Comparison of ENCODE assay signal across 20 mouse cellular contexts in the genomic region with DNA sequence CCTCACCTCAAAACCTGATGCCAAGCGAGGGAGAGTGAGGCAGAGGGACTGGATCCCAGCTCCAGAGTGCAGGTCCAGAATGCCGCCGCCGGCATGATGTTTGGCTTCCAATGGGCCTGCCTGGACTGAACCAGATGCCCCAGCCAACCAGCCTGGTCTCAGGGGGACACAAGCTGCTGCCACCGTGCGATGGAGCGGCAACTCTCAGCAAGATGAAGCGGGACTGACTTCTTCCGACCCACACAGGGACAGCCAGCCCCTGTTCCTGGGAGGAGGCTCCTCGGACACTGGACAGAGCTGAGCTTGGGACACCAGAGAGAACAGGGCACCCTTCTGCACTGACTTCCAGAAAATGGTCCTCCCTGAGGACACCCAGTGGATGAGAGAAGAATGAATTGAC. TPM values are rescaled to one million over a fixed set of nuclear protein-coding genes. Genes with fewer than 3 reads are reported as not detected.
A peak's percentile ranks its signal among the peaks of the same experiment; 100 is the strongest.
DNase-seq lines count a peak whose midpoint lies in the region; ATAC-seq and TF ChIP-seq lines count a peak whose summit lies in the region.
"Had no signal": no experiment of that assay in that cellular context is flagged by ENCODE, and none has a peak within 500 bp of the region (broad histone marks: within the 10 kb centered on the region; RNA-seq: fewer than 3 reads in every experiment).

No protein-coding gene starts in this region.

- H3K9ac ChIP-seq in heart, adult 2 months (ENCODE audit: low read depth, low read length): no peak overlapping the region
- H3K9ac ChIP-seq in liver, adult 2 months (ENCODE audit: low read depth, low read length): no peak overlapping the region
- no peak overlapping the region for H3K9ac ChIP-seq in liver, postnatal 0 days (replicated peaks)
- H3K9ac ChIP-seq: embryonic facial prominence, embryonic 12.5 days; heart, embryonic 12.5 days; liver, embryonic 13.5 days had no signal

- peaks cover 21% of the 10 kb centered on the region for H3K36me3 ChIP-seq in heart, adult 2 months (ENCODE audit: control insufficient read depth, insufficient read depth, low read length)
- H3K36me3 ChIP-seq in liver, adult 2 months (ENCODE audit: control insufficient read depth, insufficient read depth, low read length): no peaks in the 10 kb centered on the region
- peaks cover 4% of the 10 kb centered on the region for H3K36me3 ChIP-seq in liver, postnatal 0 days (replicated peaks; ENCODE audit: insufficient read depth, low read length)
- peaks cover 16% of the 10 kb centered on the region for H3K36me3 ChIP-seq in E14TG2a.4 (ENCODE audit: insufficient read depth, low read length)

- H3K4me2 ChIP-seq in liver, postnatal 0 days (ENCODE audit: low read depth, low read length): no peak overlapping the region
- H3K4me2 ChIP-seq: embryonic facial prominence, embryonic 12.5 days; heart, embryonic 12.5 days; liver, embryonic 13.5 days had no signal

- no peaks in the 10 kb centered on the region for H3K9me3 ChIP-seq in liver, postnatal 0 days (ENCODE audit: low read length)
- no peaks in the 10 kb centered on the region for H3K9me3 ChIP-seq in E14TG2a.4 (ENCODE audit: low read length)
- H3K9me3 ChIP-seq: embryonic facial prominence, embryonic 12.5 days; heart, embryonic 12.5 days; limb, embryonic 10.5 days; liver, embryonic 13.5 days; megakaryocyte, embryonic 14.5 days had no signal

- no peaks in the 10 kb centered on the region for H3K79me2 ChIP-seq in heart, adult 2 months (replicated peaks; ENCODE audit: control insufficient read depth, insufficient read depth, low read length)
- H3K79me2 ChIP-seq in liver, adult 2 months (ENCODE audit: control insufficient read depth, insufficient read depth, low read length): no peaks in the 10 kb centered on the region

- TF ChIP-seq CTCF in heart, adult 2 months (IDR thresholded peaks at IDR 0.05): 0 out of 2 replicates have a peak, but pooled peaks have one; percentile 6
- no peak for TF ChIP-seq CTCF in liver, adult 2 months (IDR thresholded peaks at IDR 0.05; ENCODE audit: low read depth, low read length)
- TF ChIP-seq CTCF in liver, postnatal 0 days (IDR thresholded peaks at IDR 0.05; ENCODE audit: low read depth): no peak
- no peak for TF ChIP-seq CTCF in E14TG2a.4 (conservative IDR thresholded peaks at IDR 0.05; ENCODE audit: low read length)

- H3K4me3 ChIP-seq in heart, adult 2 months: no peak overlapping the region
- no peak overlapping the region for H3K4me3 ChIP-seq in liver, adult 2 months (ENCODE audit: insufficient read depth, low read depth, low read length)
- H3K4me3 ChIP-seq in liver, postnatal 0 days (ENCODE audit: low read depth, low read length): no peak overlapping the region
- H3K4me3 ChIP-seq in E14TG2a.4 (replicated peaks; ENCODE audit: low read length): peak overlapping the region; percentile 70
- H3K4me3 ChIP-seq: embryonic facial prominence, embryonic 12.5 days; heart, embryonic 12.5 days; limb, embryonic 10.5 days; liver, embryonic 13.5 days; megakaryocyte, embryonic 14.5 days had no signal

- TF ChIP-seq EP300 in heart, adult 2 months (IDR thresholded peaks at IDR 0.05; ENCODE audit: insufficient read depth, low read depth, low read length): no peak
- TF ChIP-seq EP300 in liver, postnatal 0 days (IDR thresholded peaks at IDR 0.05; ENCODE audit: low read depth): no peak

- intact Hi-C loops in heart, adult 2 months (cut with DNase I): no loop called here

- H3K27ac ChIP-seq in heart, adult 2 months: peak overlapping the region; percentile 90
- 0 out of 2 replicates have a peak overlapping the region, but pooled peaks have one; percentile 32 for H3K27ac ChIP-seq in liver, adult 2 months (replicated peaks; ENCODE audit: insufficient read depth, low read depth, low read length)
- no peak overlapping the region for H3K27ac ChIP-seq in liver, postnatal 0 days (ENCODE audit: low read depth)
- H3K27ac ChIP-seq: embryonic facial prominence, embryonic 12.5 days; limb, embryonic 10.5 days; liver, embryonic 13.5 days had no signal

- H3K27me3 ChIP-seq in heart, adult 2 months (ENCODE audit: control insufficient read depth, insufficient read depth, low read length): no peaks in the 10 kb centered on the region
- no peaks in the 10 kb centered on the region for H3K27me3 ChIP-seq in liver, adult 2 months (ENCODE audit: control insufficient read depth, insufficient read depth, low read length)
- no peaks in the 10 kb centered on the region for H3K27me3 ChIP-seq in liver, postnatal 0 days (ENCODE audit: insufficient read depth, low read length)
- peaks cover 10% of the 10 kb centered on the region for H3K27me3 ChIP-seq in E14TG2a.4 (ENCODE audit: insufficient read depth, low read length)
- H3K27me3 ChIP-seq: embryonic facial prominence, embryonic 12.5 days; heart, embryonic 12.5 days; liver, embryonic 13.5 days; Patski had no signal

- TF ChIP-seq POLR2A in heart, adult 2 months (IDR thresholded peaks at IDR 0.05; ENCODE audit: insufficient read depth, low read depth, low read length): no peak
- TF ChIP-seq POLR2A in liver, adult 2 months (IDR thresholded peaks at IDR 0.05; ENCODE audit: extremely low read depth, insufficient read depth, low read length): no peak

- H3K4me1 ChIP-seq in heart, adult 2 months (ENCODE audit: control insufficient read depth, insufficient read depth, low read length): peaks cover 33% of the 10 kb centered on the region
- peaks cover 17% of the 10 kb centered on the region for H3K4me1 ChIP-seq in liver, adult 2 months (ENCODE audit: control insufficient read depth, insufficient read depth, low read length)
- H3K4me1 ChIP-seq in liver, postnatal 0 days (ENCODE audit: insufficient read depth): peaks cover 6% of the 10 kb centered on the region; the same call in 1 of the 2 replicates
- H3K4me1 ChIP-seq in E14TG2a.4 (replicated peaks; ENCODE audit: low read depth, low read length): peaks cover 92% of the 10 kb centered on the region
- H3K4me1 ChIP-seq: embryonic facial prominence, embryonic 12.5 days; limb, embryonic 10.5 days had no signal

- peak; percentile 42 for DNase-seq in adrenal gland, postnatal 14 days
- no peak for DNase-seq in adrenal gland, postnatal 25 days
- DNase-seq in heart, adult 2 months: no peak
- DNase-seq in heart, adult 8-10 months (ENCODE audit: low spot score): no peak
- no peak for DNase-seq in liver, adult 2 months (ENCODE audit: extremely low read depth, low read depth, low spot score)
- no peak for DNase-seq in liver, postnatal 0 days
- no peak for DNase-seq in spleen, postnatal 36 days (ENCODE audit: low spot score in 2 of 2)
- DNase-seq: gastrocnemius, postnatal 10 days; kidney, adult 8-10 months; kidney, postnatal 4 days; liver, embryonic 13.5 days; thymus, adult 2 months had no signal

- WGBS in heart, adult 2 months: 72% methylated on average over 10 of the region's 10 CpGs
- 93% methylated on average over 10 of the region's 10 CpGs for WGBS in liver, adult 2 months
- 83% methylated on average over 10 of the region's 10 CpGs for WGBS in liver, postnatal 0 days (ENCODE audit: insufficient replicate concordance)

- ATAC-seq in liver, postnatal 0 days: no peak
- ATAC-seq: activated CD4-positive, CD25-positive, alpha-beta regulatory T cell, adult 4 months; hindbrain, embryonic 16.5 days; Patski had no signal

RNA-seq across cellular contexts. Expression of gene Ldhd, which starts 7.6 kb away (rescaled TPM):
- total RNA-seq in adrenal gland, postnatal 14 days (2021): 36.5 and 38.2 TPM in 2 replicates
- 60.3 and 66.8 TPM in 2 replicates for total RNA-seq in adrenal gland, postnatal 25 days (2021)
- 10 to 100 TPM; 43.4 to 53.4 TPM for total RNA-seq in heart, adult 2 months (2021)
- polyA plus RNA-seq in heart, adult 2 months (2012; rRNA removed): 52.1 and 56.2 TPM in 2 replicates
- total RNA-seq in heart, adult 8-10 months (2022): 10 to 100 TPM; 48.8 to 58.2 (median 54.8) TPM
- 84.5 and 91.7 TPM in 2 replicates for total RNA-seq in liver, adult 2 months (2014; rRNA removed)
- 160 and 175 TPM in 2 replicates for polyA plus RNA-seq in liver, adult 2 months (2012; rRNA removed)
- 0.85 and 1.1 TPM in 2 replicates for polyA plus RNA-seq in liver, postnatal 0 days (2015; fragmentation: Nextera tagmentation; extraction: Ambion mirVana)

RNA-seq across cellular contexts. Expression of gene Zfp1, which starts 20.6 kb away (rescaled TPM):
- total RNA-seq in adrenal gland, postnatal 14 days (2021): 9.2 and 11.2 TPM in 2 replicates
- total RNA-seq in adrenal gland, postnatal 25 days (2021): 10.0 and 10.9 TPM in 2 replicates
- total RNA-seq in heart, adult 2 months (2021): 1 to 10 TPM; 6.3 to 7.6 TPM
- 4.3 and 6.4 TPM in 2 replicates for polyA plus RNA-seq in heart, adult 2 months (2012; rRNA removed)
- 1 to 10 TPM; 5.6 to 8.6 (median 8.1) TPM for total RNA-seq in heart, adult 8-10 months (2022)
- 4.7 and 5.0 TPM in 2 replicates for total RNA-seq in liver, adult 2 months (2014; rRNA removed)
- polyA plus RNA-seq in liver, adult 2 months (2012; rRNA removed): 2.9 and 4.3 TPM in 2 replicates
- 3.8 and 4.0 TPM in 2 replicates for polyA plus RNA-seq in liver, postnatal 0 days (2015; fragmentation: Nextera tagmentation; extraction: Ambion mirVana)
